Mouse (Mus musculus) forebrain, embryonic 10.5 days (tissue): ENCODE measurements at regions not wholly inside any gene's neighbourhood (a gene's known extent, or its start where the extent isn't known, plus 50 kb on each side); places are given as distances from the start of the nearest gene placed in this dataset.

ENCODE experiments used
- DNase-seq: peaks from one replicate; pipeline ENCODE4 v3.0.0-alpha.2; 2017; ENCODE audit warnings: low spot score; ENCODE audit errors: extremely low spot score
- H3K27ac ChIP-seq: fragments of 300-500 bp; sonication (generic); 2 replicates; pipeline ENCODE4 v1.5.1; 2016; ENCODE audit warnings: mild to moderate bottlenecking
- H3K27me3 ChIP-seq: fragments of 300-500 bp; sonication (generic); 2 replicates; pipeline ENCODE4 v1.6.1; 2016; ENCODE audit warnings: mild to moderate bottlenecking; ENCODE audit not compliant: poor library complexity, severe bottlenecking
- H3K36me3 ChIP-seq: fragments of 300-500 bp; sonication (generic); replicated peaks from 2 replicates; pipeline ENCODE4 v1.6.1; 2016; ENCODE audit warnings: mild to moderate bottlenecking, moderate library complexity
- H3K4me1 ChIP-seq: fragments of 300-500 bp; sonication (generic); 2 replicates; pipeline ENCODE4 v1.6.1; 2016
- H3K4me3 ChIP-seq: fragments of 300-500 bp; sonication (generic); 2 replicates; pipeline ENCODE4 v1.5.1; 2016; ENCODE audit warnings: mild to moderate bottlenecking, moderate library complexity
- H3K9me3 ChIP-seq: fragments of 300-500 bp; sonication (generic); 2 replicates; pipeline ENCODE4 v1.6.1; 2016; ENCODE audit warnings: mild to moderate bottlenecking, moderate library complexity
- WGBS: fragments of 180-500 bp; shearing (Covaris S2); methylation state at CpG from one replicate; pipeline ENCODE4 v1.1.7; 2016; 5-methylcytosine and 5-hydroxymethylcytosine counted together

GRCm38 (mm10) chrX:136321692-136322091, 51.6 kb downstream of the Bex3 start:
- Histone ChIP-seq H3K4me3 (no peak overlapping the region), H3K36me3 (no peaks in the 10 kb centered on the region), H3K9me3 (no peaks in the 10 kb centered on the region), H3K27ac (no peak overlapping the region), H3K4me1 (no peaks in the 10 kb centered on the region), H3K27me3 (no peaks in the 10 kb centered on the region)
- 15% methylated on average over 3 of the region's 3 CpGs for WGBS
- peak; percentile 19 for DNase-seq

GRCm38 (mm10) chrX:136365809-136366208, 95.8 kb downstream of the Bex3 start:
- no peaks in the 10 kb centered on the region for H3K36me3 ChIP-seq
- no peak for DNase-seq
- no peak overlapping the region for H3K27ac ChIP-seq
- WGBS: 54% methylated on average over 2 of the region's 2 CpGs
- H3K4me1 ChIP-seq: no peaks in the 10 kb centered on the region
- H3K9me3 ChIP-seq: no peaks in the 10 kb centered on the region
- H3K27me3 ChIP-seq: peaks cover 5% of the 10 kb centered on the region; the same call in 1 of the 2 replicates
- H3K4me3 ChIP-seq: no peak overlapping the region
